Mouse (Mus musculus): ENCODE measurements around the gene Mgat5. TPM values are rescaled to one million over a fixed set of nuclear protein-coding genes. Genes with fewer than 3 reads are reported as not detected.

Mgat5 gene
- total and polyA plus RNA-seq, 3 experiments = 0.16 TPM; not detected in 2

DNA sequence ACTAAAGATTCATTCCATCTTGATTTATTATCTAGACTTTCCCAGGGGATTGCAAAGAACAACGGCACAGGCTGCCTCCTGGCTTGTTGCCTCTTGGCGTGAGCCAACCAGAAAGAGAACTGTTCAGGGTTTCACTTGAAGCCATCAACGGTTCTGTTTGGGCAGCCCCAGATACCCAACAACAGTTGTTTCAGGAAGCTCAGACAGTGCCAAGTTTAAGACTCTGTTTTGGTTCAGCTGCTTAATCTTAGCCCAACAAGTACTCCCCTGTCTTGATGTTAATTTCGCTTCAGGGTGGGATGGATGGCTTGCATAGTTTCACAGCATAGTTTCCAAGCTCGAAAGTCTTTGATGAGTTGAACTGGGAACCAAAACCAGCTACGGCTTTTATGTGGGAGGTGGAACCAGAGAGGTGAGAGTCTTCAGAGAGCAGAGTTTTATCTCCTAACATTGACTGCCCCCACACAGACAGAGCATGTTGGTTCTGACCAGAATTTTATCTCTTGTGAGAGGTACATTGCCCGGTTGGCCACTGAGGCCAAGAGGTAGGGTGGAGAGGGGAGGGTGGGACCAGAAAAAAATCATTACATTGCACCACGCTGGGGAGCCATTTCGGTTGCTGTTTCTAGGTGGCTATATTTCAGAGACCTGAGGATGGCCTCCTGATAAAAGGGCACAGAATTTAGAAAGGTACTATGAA lies 144.0 kb downstream of the Mgat5 start:
- Histone ChIP-seq H3K9me3 (replicated peaks) (peaks cover 79% of the 10 kb centered on the region), H3K4me1 (ENCODE audit: insufficient read depth, low read depth, low read length) (no peaks in the 10 kb centered on the region), H3K36me3 (replicated peaks) (no peaks in the 10 kb centered on the region), H3K27me3 (ENCODE audit: insufficient read depth, low read length) (no peaks in the 10 kb centered on the region), H3K4me3 (ENCODE audit: low read depth, low read length) (no peak overlapping the region)
- DNase-seq (ENCODE audit: low spot score) (no peak), ATAC-seq (ENCODE audit: extremely low read depth, insufficient number of reproducible peaks, low FRiP score, poor library complexity, severe bottlenecking) (no peak)
- TF ChIP-seq GATA2 (IDR thresholded peaks at IDR 0.05; ENCODE audit: borderline replicate concordance, low read depth, low read length) (no peak), GATA1 (IDR thresholded peaks at IDR 0.05; ENCODE audit: borderline replicate concordance, low read length) (no peak), POLR2AphosphoS5 (IDR thresholded peaks at IDR 0.05; ENCODE audit: insufficient replicate concordance, low read depth, low read length) (no peak), CTCF (IDR thresholded peaks at IDR 0.05; ENCODE audit: low read depth, low read length) (no peak), TAL1 (conservative IDR thresholded peaks at IDR 0.05; ENCODE audit: low read depth, low read length) (no peak)

DNA sequence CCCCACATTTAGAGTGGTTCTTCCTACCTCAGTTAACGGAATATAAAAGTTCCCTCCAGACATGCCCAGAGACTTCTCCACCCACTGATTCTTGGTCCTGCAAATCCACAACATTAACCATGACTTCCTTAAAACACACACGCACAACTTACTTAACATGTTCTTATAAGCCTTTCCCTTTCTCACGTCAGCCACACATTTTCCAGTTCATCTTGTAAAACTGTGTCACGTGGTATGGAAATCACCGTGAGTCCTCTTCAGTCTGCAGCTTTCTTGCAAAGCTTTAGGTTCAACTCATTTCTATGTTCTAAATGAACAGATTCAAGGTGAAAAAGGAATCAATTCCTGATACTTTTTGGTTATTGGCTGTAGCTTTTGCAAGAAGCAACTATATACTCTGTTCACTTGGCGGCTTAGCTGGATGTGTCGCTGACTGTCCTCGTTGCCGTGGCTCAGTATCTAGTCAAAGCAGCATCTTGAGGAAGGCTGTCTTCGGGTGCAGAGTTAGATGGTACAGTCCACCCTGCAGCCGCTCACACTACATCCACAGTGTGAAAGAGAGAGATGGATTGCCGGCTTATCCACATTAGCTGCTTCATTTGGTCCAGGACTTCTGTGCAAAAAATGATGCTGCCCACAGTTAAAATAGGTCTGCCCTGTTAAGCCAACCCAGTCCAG lies 146.7 kb downstream of the Mgat5 start:
- no peak for ATAC-seq (ENCODE audit: extremely low read depth, insufficient number of reproducible peaks, low FRiP score, poor library complexity, severe bottlenecking)
- TF ChIP-seq TAL1 (conservative IDR thresholded peaks at IDR 0.05; ENCODE audit: low read depth, low read length) = no peak
- TF ChIP-seq GATA2 (IDR thresholded peaks at IDR 0.05; ENCODE audit: borderline replicate concordance, low read depth, low read length) = no peak
- TF ChIP-seq POLR2AphosphoS5 (IDR thresholded peaks at IDR 0.05; ENCODE audit: insufficient replicate concordance, low read depth, low read length) = no peak
- TF ChIP-seq GATA1 (IDR thresholded peaks at IDR 0.05; ENCODE audit: borderline replicate concordance, low read length) = no peak
- no peak for TF ChIP-seq CTCF (IDR thresholded peaks at IDR 0.05; ENCODE audit: low read depth, low read length)
- H3K36me3 ChIP-seq (replicated peaks) = no peaks in the 10 kb centered on the region
- no peak overlapping the region for H3K4me3 ChIP-seq (ENCODE audit: low read depth, low read length)
- H3K9me3 ChIP-seq (replicated peaks) = peaks cover 73% of the 10 kb centered on the region
- DNase-seq (ENCODE audit: low spot score) = no peak
- no peaks in the 10 kb centered on the region for H3K27me3 ChIP-seq (ENCODE audit: insufficient read depth, low read length)
- no peaks in the 10 kb centered on the region for H3K4me1 ChIP-seq (ENCODE audit: insufficient read depth, low read depth, low read length)

DNA sequence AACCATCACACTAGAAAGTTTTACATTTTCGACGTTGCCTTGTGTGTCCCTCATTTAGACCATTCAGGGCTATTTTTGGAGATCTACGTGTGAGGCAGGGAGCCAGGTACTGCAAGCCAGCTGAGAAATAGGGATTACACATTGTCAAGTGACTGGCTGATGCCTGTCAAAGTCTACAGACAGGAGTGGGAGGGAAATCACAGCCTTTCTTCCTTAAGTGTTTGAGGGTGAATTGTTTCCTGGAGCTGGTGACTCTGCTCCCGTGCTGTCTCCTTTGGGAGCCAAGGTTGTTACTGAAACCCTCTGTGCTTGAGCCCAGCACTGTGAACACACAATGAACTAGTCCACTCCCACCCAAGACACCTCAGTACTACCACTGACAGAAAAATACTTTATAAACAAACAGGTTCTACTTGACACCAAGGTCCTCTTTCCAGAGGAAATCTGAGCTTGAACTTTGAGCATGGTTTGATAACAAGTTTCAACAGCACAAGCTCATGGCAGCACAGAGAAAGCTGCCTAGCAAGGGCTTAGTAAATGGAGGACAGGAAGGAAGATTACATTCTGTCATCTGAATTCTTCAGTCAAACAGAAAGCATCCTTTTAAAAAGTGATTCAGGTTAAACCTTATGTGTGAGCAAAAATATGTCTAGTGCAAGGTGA lies 147.4 kb downstream of the Mgat5 start:
- DNase-seq (ENCODE audit: low spot score) (no peak), ATAC-seq (ENCODE audit: extremely low read depth, insufficient number of reproducible peaks, low FRiP score, poor library complexity, severe bottlenecking) (no peak)
- TF ChIP-seq GATA1 (IDR thresholded peaks at IDR 0.05; ENCODE audit: borderline replicate concordance, low read length) = no peak
- TF ChIP-seq TAL1 (conservative IDR thresholded peaks at IDR 0.05; ENCODE audit: low read depth, low read length) = no peak
- no peak for TF ChIP-seq CTCF (IDR thresholded peaks at IDR 0.05; ENCODE audit: low read depth, low read length)
- no peak for TF ChIP-seq POLR2AphosphoS5 (IDR thresholded peaks at IDR 0.05; ENCODE audit: insufficient replicate concordance, low read depth, low read length)
- no peak for TF ChIP-seq GATA2 (IDR thresholded peaks at IDR 0.05; ENCODE audit: borderline replicate concordance, low read depth, low read length)
- Histone ChIP-seq H3K9me3 (replicated peaks) (peaks cover 72% of the 10 kb centered on the region), H3K36me3 (replicated peaks) (no peaks in the 10 kb centered on the region), H3K4me1 (ENCODE audit: insufficient read depth, low read depth, low read length) (no peaks in the 10 kb centered on the region), H3K27me3 (ENCODE audit: insufficient read depth, low read length) (no peaks in the 10 kb centered on the region), H3K4me3 (ENCODE audit: low read depth, low read length) (no peak overlapping the region)

DNA sequence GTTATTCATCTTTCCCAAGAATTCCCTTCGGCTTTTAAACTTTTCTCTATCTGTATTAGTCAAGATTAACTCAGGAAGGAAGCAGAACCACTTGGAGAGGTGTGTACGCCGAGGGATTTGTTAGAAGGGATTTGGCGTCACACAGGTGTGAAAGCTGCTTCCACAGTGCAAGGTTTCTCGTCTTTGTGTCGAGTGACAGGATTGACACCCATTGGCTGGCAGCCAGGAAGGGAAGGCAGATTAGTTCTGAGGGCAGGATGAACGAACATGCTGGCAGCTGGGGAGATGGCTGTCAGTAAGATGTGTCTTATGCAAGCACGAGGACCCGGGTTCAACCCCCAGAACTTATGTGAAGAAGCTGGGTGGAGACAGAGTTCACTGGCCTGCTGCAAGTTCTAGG lies 148.6 kb downstream of the Mgat5 start:
- H3K4me1 ChIP-seq (ENCODE audit: insufficient read depth, low read depth, low read length) = no peaks in the 10 kb centered on the region
- H3K27me3 ChIP-seq (ENCODE audit: insufficient read depth, low read length) = no peaks in the 10 kb centered on the region
- DNase-seq (ENCODE audit: low spot score) = no peak
- no peak overlapping the region for H3K4me3 ChIP-seq (ENCODE audit: low read depth, low read length)
- H3K9me3 ChIP-seq (replicated peaks) = peaks cover 70% of the 10 kb centered on the region
- no peaks in the 10 kb centered on the region for H3K36me3 ChIP-seq (replicated peaks)
- ATAC-seq (ENCODE audit: extremely low read depth, insufficient number of reproducible peaks, low FRiP score, poor library complexity, severe bottlenecking) = no peak
- TF ChIP-seq POLR2AphosphoS5 (IDR thresholded peaks at IDR 0.05; ENCODE audit: insufficient replicate concordance, low read depth, low read length) = no peak
- TF ChIP-seq GATA2 (IDR thresholded peaks at IDR 0.05; ENCODE audit: borderline replicate concordance, low read depth, low read length) = no peak
- TF ChIP-seq CTCF (IDR thresholded peaks at IDR 0.05; ENCODE audit: low read depth, low read length) = no peak
- TF ChIP-seq TAL1 (conservative IDR thresholded peaks at IDR 0.05; ENCODE audit: low read depth, low read length) = no peak
- TF ChIP-seq GATA1 (IDR thresholded peaks at IDR 0.05; ENCODE audit: borderline replicate concordance, low read length) = no peak

DNA sequence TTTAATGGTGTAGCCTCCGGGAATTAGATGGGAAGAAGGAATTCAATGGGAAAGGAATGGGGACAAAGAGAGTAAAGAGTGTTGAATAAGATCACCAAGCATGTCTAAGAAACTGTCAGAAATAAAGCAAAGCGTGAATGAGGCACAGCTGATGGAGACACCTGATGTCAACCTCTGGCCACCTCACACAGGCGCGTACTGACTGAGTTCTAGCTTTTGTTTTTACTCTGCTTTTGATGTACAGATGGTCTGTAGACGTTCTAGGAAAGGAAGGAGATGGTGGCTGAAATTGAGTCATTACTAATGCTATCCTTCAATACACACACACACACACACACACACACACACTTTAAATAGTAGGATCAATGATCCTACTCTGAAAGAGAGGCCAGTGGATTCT lies 149.3 kb downstream of the Mgat5 start:
- H3K4me3 ChIP-seq (ENCODE audit: low read depth, low read length) = no peak overlapping the region
- H3K27me3 ChIP-seq (ENCODE audit: insufficient read depth, low read length) = no peaks in the 10 kb centered on the region

DNA sequence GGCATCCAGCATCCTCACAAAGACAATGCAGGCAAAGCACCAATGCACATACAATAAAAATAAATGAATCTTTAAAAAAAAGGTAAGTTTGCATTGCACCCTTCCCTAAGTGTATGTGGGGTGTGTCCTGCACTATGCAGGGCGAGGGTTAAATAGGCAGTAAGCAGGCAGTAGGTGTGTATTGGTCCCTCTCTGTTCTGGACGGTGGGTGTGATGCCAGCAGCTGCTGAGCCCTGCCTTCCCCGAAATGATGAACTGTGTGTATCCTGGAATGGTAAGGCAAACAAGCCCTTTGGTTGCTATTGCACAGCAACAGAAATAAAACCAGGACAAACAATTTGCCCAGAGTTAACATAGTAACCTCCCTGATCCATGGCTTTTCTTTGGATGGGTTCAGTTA lies 150.2 kb downstream of the Mgat5 start:
- DNase-seq (ENCODE audit: low spot score) = no peak
- H3K9me3 ChIP-seq (replicated peaks) = peaks cover 66% of the 10 kb centered on the region
- no peak for TF ChIP-seq GATA2 (IDR thresholded peaks at IDR 0.05; ENCODE audit: borderline replicate concordance, low read depth, low read length)
- no peak for TF ChIP-seq TAL1 (conservative IDR thresholded peaks at IDR 0.05; ENCODE audit: low read depth, low read length)
- no peak for TF ChIP-seq CTCF (IDR thresholded peaks at IDR 0.05; ENCODE audit: low read depth, low read length)
- no peak for TF ChIP-seq GATA1 (IDR thresholded peaks at IDR 0.05; ENCODE audit: borderline replicate concordance, low read length)

More for the DNA sequence above, 149.3 kb downstream of the Mgat5 start:
- DNase-seq (ENCODE audit: low spot score) = no peak
- TF ChIP-seq CTCF (IDR thresholded peaks at IDR 0.05; ENCODE audit: low read depth, low read length) (no peak), POLR2AphosphoS5 (IDR thresholded peaks at IDR 0.05; ENCODE audit: insufficient replicate concordance, low read depth, low read length) (no peak), GATA2 (IDR thresholded peaks at IDR 0.05; ENCODE audit: borderline replicate concordance, low read depth, low read length) (no peak), GATA1 (IDR thresholded peaks at IDR 0.05; ENCODE audit: borderline replicate concordance, low read length) (no peak)
- no peaks in the 10 kb centered on the region for H3K4me1 ChIP-seq (ENCODE audit: insufficient read depth, low read depth, low read length)
- H3K9me3 ChIP-seq (replicated peaks) = peaks cover 65% of the 10 kb centered on the region
- ATAC-seq (ENCODE audit: extremely low read depth, insufficient number of reproducible peaks, low FRiP score, poor library complexity, severe bottlenecking) = no peak
- no peaks in the 10 kb centered on the region for H3K36me3 ChIP-seq (replicated peaks)

More for the DNA sequence above, 150.2 kb downstream of the Mgat5 start:
- Histone ChIP-seq H3K4me3 (ENCODE audit: low read depth, low read length) (no peak overlapping the region), H3K4me1 (ENCODE audit: insufficient read depth, low read depth, low read length) (no peaks in the 10 kb centered on the region), H3K27me3 (ENCODE audit: insufficient read depth, low read length) (no peaks in the 10 kb centered on the region), H3K36me3 (replicated peaks) (no peaks in the 10 kb centered on the region)
- ATAC-seq (ENCODE audit: extremely low read depth, insufficient number of reproducible peaks, low FRiP score, poor library complexity, severe bottlenecking) = no peak

All from G1E (cell line).